Mouse (Mus musculus): ENCODE results near the gene Cdhr2.

Gene Cdhr2

DNA sequence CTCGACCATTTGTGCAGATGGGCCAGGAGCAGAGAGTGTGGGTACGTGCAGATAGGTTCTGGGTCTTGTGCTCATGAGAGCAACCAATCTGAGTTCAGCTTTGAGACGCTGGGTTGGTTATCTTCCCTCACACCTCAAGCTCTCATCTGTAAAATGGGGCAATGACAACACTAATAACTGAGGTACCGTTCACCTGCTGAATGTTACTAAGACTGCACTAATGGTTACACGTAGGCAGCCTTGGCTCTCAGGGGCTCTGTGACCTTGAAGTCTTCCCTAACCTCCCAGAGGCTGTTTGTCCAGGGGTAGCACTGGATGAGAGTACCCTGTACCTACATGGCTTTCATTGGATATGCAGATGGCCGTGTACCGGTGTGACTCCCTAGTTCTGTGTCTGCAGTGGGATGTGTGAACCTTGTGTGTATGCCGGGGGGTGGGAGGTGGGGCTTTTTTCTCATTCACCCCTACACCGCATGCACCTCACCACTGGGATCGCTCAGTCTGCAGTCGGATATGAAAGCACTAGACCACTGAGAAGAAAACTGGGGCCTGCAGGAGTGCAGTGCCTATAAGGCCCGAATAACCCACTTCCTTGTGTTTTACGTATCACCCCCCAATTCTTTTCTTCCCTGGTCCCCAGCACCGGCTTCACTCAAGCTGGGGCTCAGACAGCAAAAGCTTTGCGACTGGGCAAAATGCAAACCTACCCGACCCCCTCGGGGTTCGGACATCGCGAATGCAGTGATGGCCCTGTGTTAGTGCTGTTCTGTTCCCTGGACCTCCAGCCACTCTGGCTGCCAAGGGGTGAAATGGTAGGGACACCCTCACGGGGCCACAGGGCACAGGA, 8.3 kb upstream of the Cdhr2 start:
- DNase-seq (ENCODE audit: low read depth, low spot score), result no peak

DNA sequence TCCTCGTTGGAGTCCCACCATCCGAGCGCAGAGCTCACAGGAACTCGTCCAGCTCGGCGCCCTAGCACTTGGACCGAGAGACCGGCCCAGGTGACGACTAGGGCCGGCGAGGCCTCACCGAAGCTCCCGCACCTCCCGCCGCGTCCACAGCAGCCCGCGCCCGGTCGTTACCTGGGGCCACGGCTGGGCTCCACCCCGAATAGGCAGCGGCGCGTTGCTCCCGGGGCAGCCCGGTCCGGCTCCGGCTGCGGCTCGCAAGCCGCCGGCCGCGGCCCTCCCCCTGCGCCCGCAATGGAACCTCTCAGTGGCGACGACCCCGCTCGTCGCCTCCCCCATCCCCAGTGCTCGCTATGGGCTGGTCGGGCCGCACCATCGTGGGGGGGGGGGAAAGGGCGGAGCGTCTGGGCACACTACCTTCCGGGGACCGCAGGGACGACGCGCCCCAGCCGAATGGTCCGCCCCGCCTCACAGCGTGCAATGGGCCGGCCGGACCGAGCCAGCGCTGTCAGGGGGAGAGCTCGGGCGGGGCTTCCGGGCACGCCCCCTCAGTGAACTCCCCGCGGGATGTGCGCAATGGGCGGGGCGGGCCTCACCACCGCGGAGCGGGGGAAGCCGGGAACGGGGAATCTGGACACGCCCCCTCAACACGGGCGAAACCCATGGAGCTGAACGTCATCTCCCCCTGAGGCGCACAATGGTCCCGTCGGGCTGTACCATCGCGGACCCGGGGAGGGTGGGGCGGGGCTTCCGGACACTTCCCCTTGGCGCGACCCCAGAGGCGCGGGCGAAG, 7.5 kb upstream of the Cdhr2 start, which contains the start of gene Rnf44:
Rnf44 (minus strand) TSS at position 350 of the 790 bp plus-strand sequence.
- DNase-seq (ENCODE audit: low read depth, low spot score), result peak; percentile 100

DNA sequence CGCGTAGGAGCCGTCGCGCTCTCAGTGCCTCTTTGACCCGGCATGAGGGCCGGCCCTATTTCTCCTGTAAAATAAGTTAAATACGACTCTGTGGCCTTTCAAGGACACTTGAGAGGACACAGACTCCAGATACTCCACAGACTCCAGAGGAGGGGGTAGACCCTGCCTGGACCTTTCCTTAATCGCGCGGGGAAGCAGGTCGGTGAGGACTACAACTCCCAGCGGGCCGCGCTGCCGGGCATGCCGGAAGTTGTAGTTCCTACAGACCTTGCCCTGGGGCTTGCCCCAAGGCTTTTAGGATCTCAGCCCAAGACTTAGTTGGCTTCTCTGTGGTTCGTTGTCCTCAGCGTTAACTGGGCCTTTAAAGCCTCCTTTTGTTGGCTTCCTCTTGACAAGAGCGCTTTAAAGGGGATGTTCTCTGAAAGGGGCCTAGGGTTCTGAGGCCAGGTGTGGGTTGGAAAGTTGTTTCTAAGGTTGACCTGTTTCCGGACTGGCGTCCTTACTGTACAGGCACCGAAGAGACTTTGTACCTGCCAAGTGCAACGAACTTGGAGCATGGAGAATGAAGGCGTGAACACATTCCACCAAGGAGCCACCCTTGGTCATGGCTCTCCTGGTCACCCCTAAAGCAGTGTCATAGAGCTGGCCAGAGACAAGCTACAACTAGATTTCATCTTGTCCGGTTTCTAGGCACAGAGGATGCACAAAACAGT, 6.8 kb upstream of the Cdhr2 start:
- peak; percentile 97 for DNase-seq (ENCODE audit: low read depth, low spot score)

DNA sequence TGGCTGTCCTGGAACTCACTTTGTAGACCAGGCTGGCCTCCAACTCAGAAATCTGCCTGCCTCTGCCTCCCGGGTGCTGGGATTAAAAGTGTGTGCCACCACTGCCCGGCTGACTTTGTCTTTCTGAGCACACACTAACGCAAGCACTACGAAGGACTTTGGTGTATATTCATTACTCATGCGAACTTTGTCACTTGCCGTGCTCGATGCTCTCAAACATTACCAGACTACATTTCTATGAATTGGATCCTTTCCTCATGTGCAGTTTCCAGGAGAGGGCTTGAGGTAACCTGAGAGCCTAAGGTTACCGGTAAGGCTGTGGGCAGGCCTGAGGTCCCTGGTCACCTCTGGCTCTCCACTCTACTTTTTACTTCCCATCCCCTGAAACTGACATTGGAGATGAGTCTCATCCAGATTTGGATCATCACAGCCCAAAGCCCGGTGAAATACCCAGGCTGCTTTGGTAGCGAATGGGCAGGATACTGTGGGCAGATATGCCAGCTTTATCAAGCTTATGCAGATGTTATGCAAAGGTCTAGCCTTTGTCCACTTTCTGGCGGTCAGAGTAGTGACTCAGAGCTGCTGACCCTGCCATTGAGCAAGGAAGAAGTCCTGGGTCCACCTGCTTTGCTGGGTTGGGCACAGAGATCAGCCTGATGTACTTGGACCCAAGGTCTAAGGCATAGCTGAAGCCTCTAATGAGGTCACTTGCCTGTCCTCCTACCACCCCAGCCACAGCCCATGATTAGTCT, 5.6 kb upstream of the Cdhr2 start:
- DNase-seq (ENCODE audit: low read depth, low spot score), result no peak

DNA sequence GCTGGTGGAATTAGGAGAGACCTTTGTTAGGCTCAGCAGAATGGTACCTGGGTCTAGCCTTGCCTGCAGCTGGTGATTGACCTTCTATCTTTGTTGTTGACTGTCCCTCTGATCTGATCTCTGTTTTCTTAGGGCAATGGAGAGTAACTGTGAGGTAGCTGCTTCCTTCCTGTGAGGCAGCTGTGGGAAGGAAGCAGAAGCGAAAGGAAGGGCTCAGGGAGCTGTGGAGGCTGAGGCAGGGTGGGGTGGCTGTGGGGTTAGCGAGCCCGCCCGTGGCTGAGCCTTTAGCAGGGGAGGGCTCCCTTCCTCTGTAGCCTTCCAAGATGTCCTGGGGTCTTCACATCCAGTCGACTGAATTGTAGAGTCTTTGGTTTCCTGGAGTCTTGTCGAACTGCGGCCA, 1.2 kb downstream of the Cdhr2 start:
- DNase-seq (ENCODE audit: low read depth, low spot score), result no peak

- DNase-seq (ENCODE audit: low read depth, low spot score), result no peak
Observed at GRCm38 (mm10) chr13:54704890-54705289, 3.6 kb downstream of the Cdhr2 start.

GRCm38 (mm10) chr13:54710866-54711265, 9.6 kb downstream of the Cdhr2 start:
- peak; percentile 48 for DNase-seq (ENCODE audit: low read depth, low spot score)

DNA sequence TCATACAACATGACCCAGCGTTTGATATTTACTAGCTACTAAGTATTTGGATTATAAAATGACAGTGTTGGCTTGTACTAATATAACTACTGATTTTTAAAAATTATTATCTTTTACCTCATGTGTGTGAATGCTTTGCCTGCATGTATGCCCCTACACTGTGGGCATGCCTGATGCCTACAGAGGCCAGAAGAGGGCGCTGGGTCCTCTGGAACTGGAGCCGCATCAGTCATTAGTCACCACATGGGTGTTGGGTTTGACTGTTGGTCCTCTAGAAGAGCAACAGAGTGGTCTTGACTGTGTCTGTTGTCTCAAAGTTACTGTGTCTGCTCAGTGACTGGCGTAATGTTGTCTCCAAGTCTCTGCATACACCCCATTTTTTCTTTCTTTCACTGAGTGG, 13.1 kb downstream of the Cdhr2 start:
- DNase-seq (ENCODE audit: low read depth, low spot score), result peak; percentile 49

DNA sequence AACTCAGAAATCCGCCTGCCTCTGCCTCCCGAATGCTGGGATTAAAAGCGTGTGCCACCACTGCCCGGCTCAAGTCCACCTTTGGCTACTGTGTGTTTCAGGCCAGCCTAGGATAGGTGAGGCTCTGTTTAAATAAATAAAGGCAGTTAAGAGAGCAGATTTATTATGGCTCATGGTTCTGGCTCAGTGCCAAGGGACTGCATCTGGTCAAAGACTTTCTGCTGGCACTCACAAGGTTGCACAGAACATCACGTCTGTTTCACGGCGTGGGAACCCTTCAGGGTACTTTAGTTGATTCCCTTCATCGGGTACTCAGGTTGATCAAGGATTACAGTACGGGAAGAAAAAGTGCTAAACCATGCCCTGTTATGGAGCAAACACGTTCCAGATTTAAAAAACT, 13.7 kb downstream of the Cdhr2 start:
- no peak for DNase-seq (ENCODE audit: low read depth, low spot score)

DNA sequence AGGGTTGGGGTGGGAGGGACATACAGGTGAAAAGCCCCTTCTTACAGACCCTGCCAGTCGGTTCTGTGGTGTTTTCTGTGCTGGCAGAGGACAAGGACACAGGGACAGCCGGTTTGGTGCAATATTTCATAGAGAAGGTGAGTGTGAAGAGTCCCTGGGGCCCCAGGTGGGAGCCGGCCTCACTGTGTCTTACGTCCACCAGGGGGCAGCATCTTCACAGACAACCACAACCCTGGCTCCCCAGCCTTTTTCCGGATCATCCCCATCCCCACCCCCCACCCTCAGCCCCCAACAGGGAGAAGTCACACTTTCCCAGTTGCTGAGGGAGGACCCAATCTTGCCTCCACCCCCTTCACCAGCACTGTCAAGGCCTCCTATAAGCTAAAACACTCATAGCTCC, 15.7 kb downstream of the Cdhr2 start:
- DNase-seq (ENCODE audit: low read depth, low spot score), result peak; percentile 81

DNA sequence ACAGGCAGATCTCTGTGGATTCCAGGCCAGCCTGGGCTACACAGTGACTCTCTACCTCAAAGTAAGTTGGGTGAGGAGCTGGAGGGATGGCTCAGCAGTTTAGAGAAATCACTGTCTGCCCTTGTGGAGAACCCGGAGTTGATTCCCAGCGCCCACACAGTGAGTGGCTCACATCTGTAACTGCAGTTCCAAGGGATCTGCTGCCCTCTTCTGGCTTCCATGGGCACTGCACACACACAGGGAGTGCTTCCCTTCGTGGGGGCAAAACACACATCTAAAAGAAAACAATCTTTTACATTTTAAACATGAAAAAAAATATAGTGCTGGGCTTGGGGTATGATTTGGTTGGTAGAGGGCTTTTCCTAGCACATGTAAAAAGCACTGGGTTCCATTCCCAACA, 21.9 kb downstream of the Cdhr2 start:
- DNase-seq (ENCODE audit: low read depth, low spot score), result peak; percentile 52

DNA sequence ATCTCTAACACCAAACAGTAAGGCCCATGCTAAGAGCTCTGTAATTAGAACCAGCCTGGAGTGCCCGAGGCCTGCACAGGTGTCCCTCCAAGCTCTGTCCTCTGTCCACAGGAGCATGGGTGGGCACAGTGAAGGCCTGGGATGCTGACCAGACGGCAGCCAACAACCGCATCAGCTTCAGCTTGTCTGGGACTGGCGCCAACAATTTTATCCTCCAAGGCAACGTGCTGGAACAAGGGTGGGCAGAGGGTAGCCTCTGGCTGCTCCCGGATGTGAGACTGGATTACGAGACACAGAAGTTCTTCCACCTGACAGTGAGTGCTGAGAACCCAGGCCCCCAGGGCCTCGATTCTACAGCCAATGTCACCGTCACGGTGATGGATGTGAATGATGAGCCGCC, 24.9 kb downstream of the Cdhr2 start:
- DNase-seq (ENCODE audit: low read depth, low spot score), result no peak

- DNase-seq (ENCODE audit: low read depth, low spot score), result no peak
Observed at GRCm38 (mm10) chr13:54736931-54737330, 35.7 kb downstream of the Cdhr2 start.

GRCm38 (mm10) chr13:54737488-54738212, 36.4 kb downstream of the Cdhr2 start:
- peak; percentile 84 for DNase-seq (ENCODE audit: low read depth, low spot score)

DNA sequence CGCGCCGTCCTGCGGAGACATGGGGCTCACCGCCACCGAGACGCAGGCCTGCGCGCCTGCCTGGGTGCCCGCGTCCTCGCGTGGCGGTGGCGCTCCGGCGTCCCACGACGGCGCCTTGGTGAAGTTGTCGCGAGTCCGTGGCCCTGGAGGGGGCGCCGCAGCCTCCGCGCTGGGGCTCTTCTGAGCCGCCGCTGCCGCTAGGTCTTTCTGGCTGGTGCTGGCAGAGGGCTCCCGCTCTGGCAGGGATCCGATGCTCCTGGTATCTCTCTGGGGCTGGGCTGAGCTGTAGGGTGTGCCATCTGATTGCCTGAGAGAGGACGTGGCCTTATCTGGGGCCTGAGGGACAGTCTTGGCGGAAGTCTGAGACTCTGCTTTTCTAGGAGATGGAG, 36.9 kb downstream of the Cdhr2 start:
- DNase-seq (ENCODE audit: low read depth, low spot score), result peak; percentile 74

DNA sequence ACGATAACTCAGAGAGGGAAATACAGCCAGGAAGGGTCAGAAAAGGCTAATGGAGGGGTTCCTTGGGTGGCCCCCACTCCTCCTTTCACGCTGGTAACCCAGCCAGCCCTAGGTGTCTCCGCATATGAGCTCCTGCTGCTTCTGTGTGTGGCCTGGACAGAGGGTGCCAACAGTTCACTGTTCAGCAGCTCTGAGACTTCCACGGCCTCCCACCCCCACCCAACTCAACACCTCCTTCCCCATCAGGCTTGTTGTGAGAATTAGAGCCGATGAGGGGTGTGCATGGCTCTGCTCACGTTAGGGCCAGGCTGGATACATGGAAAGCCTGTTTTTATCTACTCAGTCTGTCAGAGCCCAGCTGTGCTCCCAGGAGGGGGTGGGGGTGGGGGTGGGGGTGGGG, 44.8 kb downstream of the Cdhr2 start:
- no peak for DNase-seq (ENCODE audit: low read depth, low spot score)

DNA sequence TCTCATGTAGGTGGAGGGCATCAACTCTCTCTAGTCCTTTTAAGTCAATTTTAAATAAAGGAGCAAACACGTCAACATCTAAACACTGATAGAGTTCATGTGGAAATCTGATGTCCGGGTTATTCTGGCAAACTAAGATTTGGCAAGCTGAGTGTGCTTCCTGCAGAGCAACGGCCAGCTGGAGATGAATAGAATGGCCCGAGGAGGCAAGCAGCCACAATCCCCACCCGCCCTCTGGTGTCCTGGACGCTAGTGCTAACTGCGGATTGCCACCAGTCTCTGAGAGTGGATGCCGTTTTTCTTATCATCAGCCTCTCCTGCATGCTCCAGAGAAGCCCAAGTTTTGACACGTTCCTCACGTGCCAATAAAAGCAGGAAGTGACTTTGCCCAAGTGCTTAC, 45.6 kb downstream of the Cdhr2 start:
- no peak for DNase-seq (ENCODE audit: low read depth, low spot score)

- DNase-seq (ENCODE audit: low read depth, low spot score), result no peak
Observed at GRCm38 (mm10) chr13:54748190-54748589, 46.9 kb downstream of the Cdhr2 start.

DNA sequence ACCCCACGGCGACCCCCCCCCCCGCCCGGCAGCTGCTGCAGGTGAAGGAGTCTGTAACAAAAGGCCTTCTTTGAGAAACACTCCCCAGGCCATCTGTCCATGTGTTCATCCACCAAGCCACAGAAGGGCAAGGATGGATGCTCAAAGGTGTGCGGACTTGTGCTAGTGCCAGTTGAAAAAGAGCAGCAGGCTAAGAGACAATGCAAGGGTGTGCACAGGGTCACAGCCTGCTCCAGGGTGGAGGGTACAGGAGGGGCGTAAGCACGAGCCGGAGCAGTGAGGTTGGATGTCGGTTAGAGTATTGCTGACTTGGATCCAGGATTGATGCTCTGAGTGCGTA, 47.4 kb downstream of the Cdhr2 start:
- no peak for DNase-seq (ENCODE audit: low read depth, low spot score)

- DNase-seq (ENCODE audit: low read depth, low spot score), result peak; percentile 44
Observed at GRCm38 (mm10) chr13:54749061-54749863, 48.0 kb downstream of the Cdhr2 start.
